Mouse (Mus musculus) stomach, embryonic 14.5 days (tissue): Measurements from ENCODE around the gene Cluap1. TPM values are rescaled to one million over a fixed set of nuclear protein-coding genes. Genes with fewer than 3 reads are reported as not detected.
"Not testable (repeated sequence)": the region's sequence is repeated elsewhere in the genome, so short reads cannot be mapped to it uniquely, and the experiment has no call there.

Experiments
- ATAC-seq: fragments of 200-750 bp; cut with Nextera tagmentation; 2 replicates; pipeline ENCODE4 v1.8.0; 2017; ENCODE audit warnings: low read depth, moderate TSS enrichment; ENCODE audit not compliant: insufficient number of reproducible peaks, insufficient read depth, low FRiP score
- H3K27ac ChIP-seq: fragments of 300-500 bp; sonication (generic); 2 replicates; pipeline ENCODE4 v1.5.1; 2014; ENCODE audit warnings: mild to moderate bottlenecking, low read length, moderate library complexity, mixed read lengths
- H3K27me3 ChIP-seq: fragments of 300-500 bp; sonication (generic); 2 replicates; pipeline ENCODE4 v1.6.1; 2014; ENCODE audit warnings: low read length, control low read depth, mixed read lengths; ENCODE audit not compliant: control insufficient read depth, insufficient read depth
- H3K36me3 ChIP-seq: fragments of 300-500 bp; sonication (generic); 2 replicates; pipeline ENCODE4 v1.6.1; 2014; ENCODE audit warnings: mild to moderate bottlenecking, control low read depth, low read length, moderate library complexity, mixed read lengths; ENCODE audit not compliant: control insufficient read depth, insufficient read depth
- H3K4me1 ChIP-seq: fragments of 300-500 bp; sonication (generic); 2 replicates; pipeline ENCODE4 v1.6.1; 2014; ENCODE audit warnings: low read length, control low read depth, mixed read lengths; ENCODE audit not compliant: control insufficient read depth, insufficient read depth
- H3K4me2 ChIP-seq: fragments of 300-500 bp; sonication (generic); replicated peaks from 2 replicates; pipeline ENCODE4 v1.6.1; 2014; ENCODE audit warnings: low read depth, low read length, control low read depth
- H3K4me3 ChIP-seq: fragments of 300-500 bp; sonication (generic); 2 replicates; pipeline ENCODE4 v1.5.1; 2014; ENCODE audit warnings: low read depth, low read length, control low read depth
- H3K9ac ChIP-seq: fragments of 300-500 bp; sonication (generic); replicated peaks from 2 replicates; pipeline ENCODE4 v1.6.1; 2014; ENCODE audit warnings: low read depth, mild to moderate bottlenecking, control low read depth, low read length, moderate library complexity, mixed read lengths
- H3K9me3 ChIP-seq: fragments of 300-500 bp; sonication (generic); 2 replicates; pipeline ENCODE4 v1.6.1; 2016; ENCODE audit warnings: low read depth, low read length, control low read depth; ENCODE audit not compliant: control insufficient read depth
- WGBS: fragments of 180-500 bp; shearing (Covaris S2); extraction: QIAGEN DNeasy Blood & Tissue Kit; methylation state at CpG from one replicate; pipeline ENCODE4 v1.1.7; 2014; 5-methylcytosine and 5-hydroxymethylcytosine counted together
- polyA plus RNA-seq: library from polyadenylated mRNA; unstranded; fragments of >200 nt; fragmentation: Nextera tagmentation; extraction: Ambion mirVana; gene quantifications from 2 replicates; pipeline ENCODE4 v1.2.1, GENCODE M21; 2014

Cluap1 gene
- polyA plus RNA-seq, 1 experiment from 2014 or later, result 28.9 TPM

GRCm38 (mm10) chr16:3959261-3959660 is 50.7 kb downstream of the Cluap1 start:
- Histone ChIP-seq H3K4me1 (no peaks in the 10 kb centered on the region), H3K27ac (no peak overlapping the region), H3K9me3 (no peaks in the 10 kb centered on the region), H3K9ac (no peak overlapping the region), H3K4me2 (no peak overlapping the region), H3K27me3 (no peaks in the 10 kb centered on the region), H3K36me3 (no peaks in the 10 kb centered on the region), H3K4me3 (no peak overlapping the region)
- ATAC-seq, result no peak
- WGBS, result 55% methylated on average over 2 of the region's 2 CpGs

- no peaks in the 10 kb centered on the region for H3K9me3 ChIP-seq
- no peak overlapping the region for H3K4me2 ChIP-seq
- H3K27ac ChIP-seq, result no peak overlapping the region
- no peak overlapping the region for H3K9ac ChIP-seq
- WGBS, result 72% methylated on average over 10 of the region's 10 CpGs
- no peak overlapping the region for H3K4me3 ChIP-seq
- ATAC-seq, result no peak
- H3K36me3 ChIP-seq, result no peaks in the 10 kb centered on the region
- H3K27me3 ChIP-seq, result no peaks in the 10 kb centered on the region
- no peaks in the 10 kb centered on the region for H3K4me1 ChIP-seq
Measured at GRCm38 (mm10) chr16:3964990-3965389, 56.4 kb downstream of the Cluap1 start.

- WGBS, result 81% methylated on average over 3 of the region's 3 CpGs
- H3K36me3 ChIP-seq, result no peaks in the 10 kb centered on the region
- no peak overlapping the region for H3K4me3 ChIP-seq
- no peak overlapping the region for H3K27ac ChIP-seq
- H3K4me2 ChIP-seq, result no peak overlapping the region
- no peaks in the 10 kb centered on the region for H3K27me3 ChIP-seq
- no peak for ATAC-seq
- H3K4me1 ChIP-seq, result no peaks in the 10 kb centered on the region
- no peak overlapping the region for H3K9ac ChIP-seq
- no peaks in the 10 kb centered on the region for H3K9me3 ChIP-seq
Measured at GRCm38 (mm10) chr16:3965534-3965933, 56.9 kb downstream of the Cluap1 start.

- ATAC-seq, H3K36me3 ChIP-seq, H3K9ac ChIP-seq, H3K27me3 ChIP-seq, H3K9me3 ChIP-seq, H3K4me3 ChIP-seq, H3K27ac ChIP-seq, H3K4me1 ChIP-seq, H3K4me2 ChIP-seq: not testable (repeated sequence)
- 93% methylated on average over 19 of the region's 19 CpGs for WGBS
Measured at GRCm38 (mm10) chr16:3974456-3974855, 65.9 kb downstream of the Cluap1 start.

- H3K9ac ChIP-seq, result no peak overlapping the region
- no peak overlapping the region for H3K4me2 ChIP-seq
- no peak overlapping the region for H3K27ac ChIP-seq
- H3K9me3 ChIP-seq, result no peaks in the 10 kb centered on the region
- peak; percentile 78 for ATAC-seq
- no peak overlapping the region for H3K4me3 ChIP-seq
- H3K4me1 ChIP-seq, result no peaks in the 10 kb centered on the region
- H3K36me3 ChIP-seq, result peaks cover 20% of the 10 kb centered on the region
- WGBS, result 70% methylated on average over 7 of the region's 7 CpGs
- H3K27me3 ChIP-seq, result no peaks in the 10 kb centered on the region
Measured at GRCm38 (mm10) chr16:3975658-3976057, 67.1 kb downstream of the Cluap1 start.

- WGBS, result 62% methylated on average over 4 of the region's 4 CpGs
- H3K4me2 ChIP-seq, result no peak within 1 kb of the TSS
- ATAC-seq, result peak; percentile 21; the same call in 1 of the 2 replicates
- no peaks in the 10 kb centered on the region for H3K9me3 ChIP-seq
- H3K4me1 ChIP-seq, result no peaks in the 10 kb centered on the region
- no peak within 1 kb of the TSS for H3K27ac ChIP-seq
- no peaks in the 10 kb centered on the region for H3K27me3 ChIP-seq
- H3K4me3 ChIP-seq, result no peak within 1 kb of the TSS
- H3K9ac ChIP-seq, result no peak within 1 kb of the TSS
- H3K36me3 ChIP-seq, result peaks cover 26% of the 10 kb centered on the region
Measured at GRCm38 (mm10) chr16:3976251-3976671, 67.7 kb downstream of the Cluap1 start, which contains the start of gene Nlrc3. TSS of gene Nlrc3 (minus strand) at chr16:3976632.

- Histone ChIP-seq H3K9me3 (no peaks in the 10 kb centered on the region), H3K27me3 (no peaks in the 10 kb centered on the region), H3K4me3 (no peak overlapping the region), H3K36me3 (peaks cover 31% of the 10 kb centered on the region), H3K27ac (no peak overlapping the region), H3K4me2 (no peak overlapping the region), H3K9ac (no peak overlapping the region), H3K4me1 (no peaks in the 10 kb centered on the region)
- ATAC-seq, result no peak
- WGBS, result 30% methylated on average over 3 of the region's 3 CpGs
Measured at GRCm38 (mm10) chr16:3976712-3977111, 68.1 kb downstream of the Cluap1 start.

- Histone ChIP-seq H3K4me2 (no peak overlapping the region), H3K9ac (no peak overlapping the region), H3K9me3 (no peaks in the 10 kb centered on the region), H3K4me1 (no peaks in the 10 kb centered on the region), H3K36me3 (peaks cover 67% of the 10 kb centered on the region), H3K27ac (no peak overlapping the region), H3K4me3 (no peak overlapping the region), H3K27me3 (no peaks in the 10 kb centered on the region)
- no peak for ATAC-seq
- WGBS, result 95% methylated on average over 4 of the region's 4 CpGs
Measured at GRCm38 (mm10) chr16:3982173-3982572, 73.6 kb downstream of the Cluap1 start.

GRCm38 (mm10) chr16:3983146-3983700 is 74.6 kb downstream of the Cluap1 start:
- no peak overlapping the region for H3K4me2 ChIP-seq
- H3K4me3 ChIP-seq, result no peak overlapping the region
- H3K4me1 ChIP-seq, result no peaks in the 10 kb centered on the region
- no peaks in the 10 kb centered on the region for H3K27me3 ChIP-seq
- 80% methylated on average over 7 of the region's 7 CpGs for WGBS
- no peak for ATAC-seq
- no peak overlapping the region for H3K27ac ChIP-seq
- peaks cover 78% of the 10 kb centered on the region for H3K36me3 ChIP-seq
- no peak overlapping the region for H3K9ac ChIP-seq
- H3K9me3 ChIP-seq, result no peaks in the 10 kb centered on the region
